Mouse (Mus musculus): ENCODE data around the gene Gm5447.

Gene Gm5447

DNA sequence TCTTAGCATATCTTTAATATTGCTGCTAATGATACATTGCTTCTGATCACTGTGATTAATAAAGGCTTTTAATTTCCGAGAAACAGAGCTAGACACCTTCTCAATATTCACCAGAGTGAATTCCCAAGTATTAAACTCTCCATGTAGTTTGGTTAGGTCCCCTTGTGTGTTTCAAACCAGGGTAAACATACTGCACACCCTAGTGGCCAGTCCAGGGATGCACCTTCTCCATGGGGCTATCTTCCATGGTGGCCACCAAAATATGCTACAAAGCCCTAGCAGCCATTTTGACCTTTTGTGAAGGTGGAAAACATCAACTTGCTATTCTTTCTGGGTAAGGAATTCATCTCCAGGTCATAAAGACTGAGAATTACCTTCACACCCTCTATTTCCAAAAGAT lies 7.7 kb downstream of the Gm5447 start:
- in situ Hi-C loops (cut with MboI; ENCODE audit: low pct_unique_long_range_greater_than_20kb in 1 of 2, low sequenced_read_pairs in 2 of 2, unreplicated experiment in 1 of 2) = no loop called here

GRCm38 (mm10) chr13:30985275-30985597 lies 11.2 kb downstream of the Gm5447 start:
- in situ Hi-C loops (cut with MboI; ENCODE audit: low pct_unique_long_range_greater_than_20kb in 1 of 2, low sequenced_read_pairs in 2 of 2, unreplicated experiment in 1 of 2) = no loop called here

DNA sequence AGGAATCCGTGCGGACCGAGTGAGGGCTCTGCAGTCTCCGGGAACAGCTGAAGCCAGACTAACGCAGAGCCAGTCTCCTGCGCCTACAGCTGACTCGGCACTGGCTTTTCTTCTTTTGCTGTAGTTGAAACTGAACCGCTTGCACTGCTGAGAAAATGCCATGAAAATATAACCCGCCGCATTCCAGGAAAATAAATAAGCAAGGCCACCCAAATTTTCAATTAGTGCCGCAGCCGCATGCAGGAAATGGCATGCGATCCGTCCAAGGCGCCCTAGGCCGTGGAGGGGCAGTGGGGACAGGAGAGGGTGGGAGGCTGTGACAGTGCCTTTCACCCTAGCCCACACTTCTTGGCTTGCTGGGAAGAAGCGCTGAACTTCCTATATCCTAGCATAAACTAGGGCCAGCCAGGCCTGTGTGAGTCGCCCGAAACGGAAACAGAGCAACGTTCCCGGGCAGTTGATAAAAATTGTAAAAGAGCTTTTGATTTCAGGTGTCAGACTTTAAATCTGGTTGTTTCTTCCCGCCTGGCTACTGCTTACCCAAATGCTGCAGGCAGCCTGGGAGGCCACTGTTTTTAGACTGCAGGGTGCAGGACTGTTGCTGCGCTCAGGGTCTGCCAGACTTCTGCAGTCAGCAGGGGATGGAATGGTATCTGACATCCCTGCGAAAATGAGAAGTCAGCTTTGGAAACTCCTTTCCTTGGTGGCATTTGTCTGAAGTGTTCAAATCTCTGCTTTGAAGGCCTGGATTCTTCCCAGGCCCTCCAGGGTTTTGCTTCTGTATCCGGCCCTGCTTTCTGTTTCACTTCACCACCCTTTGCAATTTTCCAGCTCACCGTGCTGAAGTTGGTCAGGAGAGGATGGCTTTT lies 11.8 kb downstream of the Gm5447 start:
- in situ Hi-C loops (cut with MboI; ENCODE audit: low pct_unique_long_range_greater_than_20kb in 1 of 2, low sequenced_read_pairs in 2 of 2, unreplicated experiment in 1 of 2) = no loop called here

DNA sequence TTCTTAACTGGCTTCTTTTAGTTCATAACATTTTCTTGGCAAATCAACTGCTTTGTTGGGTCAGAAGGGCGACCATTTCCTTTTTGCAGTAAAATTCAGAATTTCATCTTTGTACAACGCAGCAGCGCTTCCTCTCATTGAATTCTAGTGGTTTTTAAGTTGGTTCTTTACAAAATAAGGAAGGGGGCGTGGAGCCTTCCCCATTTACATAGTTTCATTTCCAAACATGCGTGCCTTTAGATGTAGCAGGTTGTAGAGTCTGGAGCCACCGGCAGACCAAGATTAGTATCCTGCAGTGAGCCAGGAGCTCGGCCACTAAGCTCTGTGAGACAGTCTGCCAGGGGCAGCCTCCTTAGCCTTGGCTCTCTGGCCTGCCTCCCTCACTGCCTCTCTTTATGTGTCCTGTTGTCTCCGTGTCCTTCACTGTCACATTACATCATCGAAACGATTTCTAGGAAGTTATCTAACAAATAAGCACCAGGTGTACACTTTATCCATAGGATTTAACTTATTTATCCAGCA lies 13.0 kb downstream of the Gm5447 start:
- in situ Hi-C loops (cut with MboI; ENCODE audit: low pct_unique_long_range_greater_than_20kb in 1 of 2, low sequenced_read_pairs in 2 of 2, unreplicated experiment in 1 of 2) = no loop called here

- in situ Hi-C loops (cut with MboI; ENCODE audit: low pct_unique_long_range_greater_than_20kb in 1 of 2, low sequenced_read_pairs in 2 of 2, unreplicated experiment in 1 of 2) = no loop called here
Observed at GRCm38 (mm10) chr13:30987686-30988085, 13.7 kb downstream of the Gm5447 start.

- in situ Hi-C loops (cut with MboI; ENCODE audit: low pct_unique_long_range_greater_than_20kb in 1 of 2, low sequenced_read_pairs in 2 of 2, unreplicated experiment in 1 of 2) = no loop called here
Observed at GRCm38 (mm10) chr13:30989710-30990109, 15.7 kb downstream of the Gm5447 start.

DNA sequence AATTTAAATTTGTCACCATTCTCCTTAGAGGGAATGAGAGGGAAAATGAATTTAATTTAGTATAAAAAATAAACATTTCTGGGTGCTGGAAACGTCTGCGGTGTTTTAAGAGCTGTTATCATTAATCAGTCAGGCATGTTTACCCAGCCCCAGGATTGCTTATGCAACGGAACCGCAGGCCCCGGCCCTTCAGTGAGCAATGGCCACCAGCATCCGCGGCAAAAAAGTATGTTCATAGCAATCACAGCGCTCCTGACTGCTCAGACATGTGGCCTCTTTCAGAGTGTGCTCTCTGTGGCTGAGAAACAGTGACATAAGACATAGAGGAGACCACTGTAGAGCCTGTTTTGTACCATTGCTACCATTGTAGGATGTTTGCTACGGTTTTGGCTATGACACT lies 16.2 kb downstream of the Gm5447 start:
- in situ Hi-C loops (cut with MboI; ENCODE audit: low pct_unique_long_range_greater_than_20kb in 1 of 2, low sequenced_read_pairs in 2 of 2, unreplicated experiment in 1 of 2) = no loop called here

GRCm38 (mm10) chr13:30993819-30994218 lies 19.8 kb downstream of the Gm5447 start:
- in situ Hi-C loops (cut with MboI; ENCODE audit: low pct_unique_long_range_greater_than_20kb in 1 of 2, low sequenced_read_pairs in 2 of 2, unreplicated experiment in 1 of 2) = no loop called here

- in situ Hi-C loops (cut with MboI; ENCODE audit: low pct_unique_long_range_greater_than_20kb in 1 of 2, low sequenced_read_pairs in 2 of 2, unreplicated experiment in 1 of 2) = no loop called here
Observed at GRCm38 (mm10) chr13:30994249-30994858, 20.4 kb downstream of the Gm5447 start.

- in situ Hi-C loops (cut with MboI; ENCODE audit: low pct_unique_long_range_greater_than_20kb in 1 of 2, low sequenced_read_pairs in 2 of 2, unreplicated experiment in 1 of 2) = no loop called here
Observed at GRCm38 (mm10) chr13:30997526-30998253, 23.7 kb downstream of the Gm5447 start.

GRCm38 (mm10) chr13:30999799-31000198 lies 25.8 kb downstream of the Gm5447 start:
- in situ Hi-C loops (cut with MboI; ENCODE audit: low pct_unique_long_range_greater_than_20kb in 1 of 2, low sequenced_read_pairs in 2 of 2, unreplicated experiment in 1 of 2) = no loop called here

- in situ Hi-C loops (cut with MboI; ENCODE audit: low pct_unique_long_range_greater_than_20kb in 1 of 2, low sequenced_read_pairs in 2 of 2, unreplicated experiment in 1 of 2) = no loop called here
Observed at GRCm38 (mm10) chr13:31004458-31004857, 30.5 kb downstream of the Gm5447 start.

DNA sequence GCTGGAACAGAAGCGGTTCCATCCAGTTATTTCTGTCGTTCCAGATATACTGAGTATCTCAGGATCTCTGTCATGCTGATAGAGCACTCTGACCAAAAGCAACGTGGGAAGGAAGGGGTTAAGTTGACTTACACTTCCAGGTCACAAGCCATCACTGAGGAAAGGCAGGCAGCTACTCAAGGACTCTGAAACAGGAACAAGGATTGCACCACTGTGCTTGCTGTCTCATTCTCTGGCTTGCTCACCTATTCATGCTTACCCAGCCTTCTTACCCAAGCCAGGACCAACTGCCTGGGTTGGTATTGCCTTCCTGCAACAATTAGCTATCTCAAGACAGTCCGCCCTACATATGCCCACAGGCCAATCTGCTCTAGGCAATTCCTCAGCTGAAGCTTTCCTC lies 31.0 kb downstream of the Gm5447 start:
- in situ Hi-C loops (cut with MboI; ENCODE audit: low pct_unique_long_range_greater_than_20kb in 1 of 2, low sequenced_read_pairs in 2 of 2, unreplicated experiment in 1 of 2) = no loop called here

DNA sequence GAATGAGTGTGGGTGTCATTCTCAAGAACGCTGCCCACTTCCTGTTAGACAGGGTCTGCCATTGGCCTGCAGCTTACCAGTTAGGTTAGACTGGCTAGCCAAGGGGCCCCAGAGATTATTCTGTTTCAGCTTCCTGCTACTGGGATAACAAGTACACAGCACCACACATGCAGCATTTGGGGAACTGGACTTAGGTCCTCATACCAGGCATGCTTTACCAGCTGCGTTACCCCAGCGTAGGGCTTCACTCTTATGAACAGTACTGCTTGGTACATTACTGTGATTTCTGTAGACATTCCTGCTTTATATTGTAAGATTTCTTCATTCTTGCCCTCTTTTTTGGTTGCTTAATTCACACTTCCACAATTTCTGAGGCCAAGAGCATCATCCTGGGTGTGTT lies 43.5 kb downstream of the Gm5447 start:
- in situ Hi-C loops (cut with MboI; ENCODE audit: low pct_unique_long_range_greater_than_20kb in 1 of 2, low sequenced_read_pairs in 2 of 2, unreplicated experiment in 1 of 2) = no loop called here

DNA sequence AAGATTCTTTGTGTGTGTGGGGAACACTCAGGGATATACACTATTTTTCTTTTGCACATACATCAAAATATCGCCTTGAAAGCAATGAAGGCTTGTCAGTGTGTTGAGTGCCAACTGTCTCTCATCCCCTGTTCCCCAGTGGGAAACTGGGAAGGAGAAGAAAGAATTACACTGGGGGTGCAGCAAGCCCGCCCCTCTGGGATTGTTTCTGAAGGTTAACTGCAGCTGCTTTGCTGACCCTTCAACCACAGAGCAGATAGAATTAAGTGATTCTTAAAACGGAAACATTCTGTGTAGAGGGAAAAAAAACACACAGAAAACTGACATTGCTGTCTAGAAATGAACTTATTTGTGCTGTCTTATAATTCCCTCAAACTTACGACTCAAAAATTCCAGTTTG lies 47.5 kb downstream of the Gm5447 start:
- in situ Hi-C loops (cut with MboI; ENCODE audit: low pct_unique_long_range_greater_than_20kb in 1 of 2, low sequenced_read_pairs in 2 of 2, unreplicated experiment in 1 of 2) = no loop called here

DNA sequence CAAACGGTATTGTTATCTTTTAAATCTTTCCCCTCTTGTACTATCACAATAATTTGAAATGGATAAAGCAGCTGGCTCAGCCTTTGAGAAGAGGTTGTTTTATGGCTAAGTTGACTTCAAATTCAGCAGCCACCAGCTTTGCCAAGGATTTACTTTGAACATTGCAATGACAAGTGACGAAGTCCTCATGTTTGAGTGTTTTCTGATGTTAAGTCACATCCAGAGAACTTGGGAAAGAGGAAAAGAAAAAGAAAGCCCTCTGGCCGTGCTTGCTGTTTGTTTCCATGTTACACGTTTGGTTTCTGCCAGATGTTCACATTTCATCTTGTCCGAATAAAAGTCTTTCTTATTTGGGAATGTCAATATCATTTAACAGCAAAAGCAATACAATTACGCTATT lies 47.9 kb downstream of the Gm5447 start:
- in situ Hi-C loops (cut with MboI; ENCODE audit: low pct_unique_long_range_greater_than_20kb in 1 of 2, low sequenced_read_pairs in 2 of 2, unreplicated experiment in 1 of 2) = no loop called here

GRCm38 (mm10) chr13:31023664-31024063 lies 49.7 kb downstream of the Gm5447 start:
- in situ Hi-C loops (cut with MboI; ENCODE audit: low pct_unique_long_range_greater_than_20kb in 1 of 2, low sequenced_read_pairs in 2 of 2, unreplicated experiment in 1 of 2) = no loop called here
